Mouse (Mus musculus): ENCODE data around the gene Sgtb.

Gene Sgtb

GRCm38 (mm10) chr13:104109816-104110521 is 428 bp downstream of the Sgtb start:
- peak; percentile 34 for DNase-seq (ENCODE audit: low spot score)

- no peak for DNase-seq (ENCODE audit: low spot score)
These were observed 985 bp downstream of the Sgtb start for GRCm38 (mm10) chr13:104110526-104110925.

- no peak for DNase-seq (ENCODE audit: low spot score)
These were observed 2.8 kb downstream of the Sgtb start for GRCm38 (mm10) chr13:104112266-104112900.

- DNase-seq (ENCODE audit: low spot score): no peak
These were observed 4.2 kb downstream of the Sgtb start for GRCm38 (mm10) chr13:104113782-104114181.

GRCm38 (mm10) chr13:104114827-104115226 is 5.3 kb downstream of the Sgtb start:
- DNase-seq (ENCODE audit: low spot score): no peak

- DNase-seq (ENCODE audit: low spot score): no peak
These were observed 12.7 kb downstream of the Sgtb start for GRCm38 (mm10) chr13:104122078-104122840.

- DNase-seq (ENCODE audit: low spot score): no peak
These were observed 14.3 kb downstream of the Sgtb start for GRCm38 (mm10) chr13:104123662-104124381.

- DNase-seq (ENCODE audit: low spot score): no peak
These were observed 23.0 kb downstream of the Sgtb start for GRCm38 (mm10) chr13:104132561-104132960.

GRCm38 (mm10) chr13:104134510-104135085 is 25.1 kb downstream of the Sgtb start:
- no peak for DNase-seq (ENCODE audit: low spot score)

- DNase-seq (ENCODE audit: low spot score): peak; percentile 51
These were observed 30.0 kb downstream of the Sgtb start for GRCm38 (mm10) chr13:104139369-104140209.

- DNase-seq (ENCODE audit: low spot score): no peak
These were observed 35.3 kb downstream of the Sgtb start for GRCm38 (mm10) chr13:104144871-104145270.

GRCm38 (mm10) chr13:104145646-104146045 is 36.1 kb downstream of the Sgtb start:
- no peak for DNase-seq (ENCODE audit: low spot score)

GRCm38 (mm10) chr13:104154180-104154579 is 44.6 kb downstream of the Sgtb start:
- DNase-seq (ENCODE audit: low spot score): no peak

GRCm38 (mm10) chr13:104155106-104155505 is 45.6 kb downstream of the Sgtb start:
- DNase-seq (ENCODE audit: low spot score): no peak

GRCm38 (mm10) chr13:104155686-104156085 is 46.1 kb downstream of the Sgtb start:
- no peak for DNase-seq (ENCODE audit: low spot score)

- no peak for DNase-seq (ENCODE audit: low spot score)
These were observed 62.2 kb downstream of the Sgtb start for GRCm38 (mm10) chr13:104171711-104172110.

- no peak for DNase-seq (ENCODE audit: low spot score)
These were observed 63.0 kb downstream of the Sgtb start for GRCm38 (mm10) chr13:104172498-104172897.

- no peak for DNase-seq (ENCODE audit: low spot score)
These were observed 67.3 kb downstream of the Sgtb start for GRCm38 (mm10) chr13:104176874-104177273.

- no peak for DNase-seq (ENCODE audit: low spot score)
These were observed 68.5 kb downstream of the Sgtb start, which contains the start of gene Trappc13 for GRCm38 (mm10) chr13:104177796-104178649. TSS of gene Trappc13 (minus strand) at chr13:104178469.

- peak; percentile 98 for DNase-seq (ENCODE audit: low spot score)
These were observed 69.1 kb downstream of the Sgtb start, which contains the start of gene Trim23 for GRCm38 (mm10) chr13:104178650-104179121. TSS of gene Trim23 (plus strand) at chr13:104178797.
